Mouse (Mus musculus) brown adipose tissue, adult 24 weeks (tissue): ENCODE measurements around the gene Sec24c. TPM values are rescaled to one million over a fixed set of nuclear protein-coding genes. Genes with fewer than 3 reads are reported as not detected.
"Not testable (repeated sequence)": the region's sequence is repeated elsewhere in the genome, so short reads cannot be mapped to it uniquely, and the experiment has no call there.

ENCODE experiments used
- H3K27ac ChIP-seq: fragments of 200-500 bp; replicated peaks from 2 replicates; pipeline ENCODE4 v1.5.1; 2012; ENCODE audit warnings: low read depth, mild to moderate bottlenecking, low read length
- H3K4me1 ChIP-seq: fragments of 200-500 bp; 2 replicates; pipeline ENCODE4 v1.6.1; 2012; ENCODE audit warnings: low read length, mixed read lengths; ENCODE audit not compliant: control insufficient read depth, insufficient read depth, insufficient read length
- H3K4me3 ChIP-seq: fragments of 200-500 bp; 2 replicates; pipeline ENCODE4 v1.5.1; 2012; ENCODE audit warnings: low read depth, mild to moderate bottlenecking, low read length, moderate library complexity; ENCODE audit not compliant: insufficient read depth
- polyA plus RNA-seq: library from polyadenylated mRNA; stranded (reverse); fragments of >200 nt; gene quantifications from 2 replicates; pipeline ENCODE4 v1.2.4, GENCODE M21; 2012; ENCODE audit not compliant: missing spikeins, insufficient read depth, insufficient read length

Sec24c gene
- polyA plus RNA-seq, 1 experiment: 27.2 TPM

DNA sequence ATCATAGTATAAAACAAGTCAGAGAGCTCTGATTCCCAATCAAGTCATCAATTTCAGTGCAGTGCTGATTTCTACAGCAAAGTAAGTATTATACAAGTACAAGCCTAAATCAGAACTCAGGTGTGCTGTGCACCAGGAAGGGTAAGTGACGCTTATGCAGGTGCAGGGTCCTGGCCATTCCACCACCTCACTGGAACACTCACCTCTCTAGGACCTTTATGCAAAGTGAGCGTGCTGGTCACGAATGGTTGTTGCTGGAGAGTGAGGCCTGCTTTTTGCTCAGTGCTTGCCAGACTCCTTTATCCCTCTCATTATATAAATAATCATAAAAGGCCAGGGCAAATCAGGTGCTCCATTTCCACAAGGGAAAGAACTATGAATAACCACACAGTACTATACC is 26.3 kb downstream of the Sec24c start:
- peaks cover 6% of the 10 kb centered on the region; the same call in 1 of the 2 replicates for H3K4me1 ChIP-seq
- no peak overlapping the region for H3K27ac ChIP-seq
- no peak overlapping the region for H3K4me3 ChIP-seq

GRCm38 (mm10) chr14:20701554-20701953 is 27.4 kb downstream of the Sec24c start:
- H3K27ac ChIP-seq: no peak overlapping the region

DNA sequence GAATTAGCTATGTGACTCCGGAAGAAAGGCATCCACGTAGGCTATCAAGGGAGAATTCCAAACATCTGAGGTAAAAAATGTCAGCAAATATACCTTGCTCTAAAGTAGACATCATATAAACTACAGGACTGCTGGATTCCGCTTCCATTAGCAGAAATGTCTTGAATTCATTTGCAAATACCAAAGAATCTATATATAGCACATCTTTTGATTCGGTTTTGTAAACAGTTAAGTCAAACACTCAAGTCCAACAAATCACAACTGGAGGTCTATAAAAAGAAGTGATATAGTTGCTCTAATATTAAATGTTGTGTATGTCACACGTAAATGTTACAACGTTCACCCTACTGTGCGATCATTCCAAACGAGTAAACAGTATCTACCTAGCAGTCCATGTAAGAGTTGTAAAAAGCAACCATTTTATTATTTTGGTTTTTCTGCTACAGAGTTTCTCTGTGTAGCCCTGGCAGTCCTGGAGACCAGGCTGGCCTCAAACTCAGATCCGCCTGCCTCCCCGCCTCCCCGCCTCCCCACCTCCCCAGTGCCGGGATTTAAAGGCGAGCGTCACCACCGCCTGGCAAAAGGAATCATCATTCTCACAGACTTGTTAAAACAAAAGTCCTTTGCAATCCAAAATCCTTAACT is 28.1 kb downstream of the Sec24c start:
- peaks cover 4% of the 10 kb centered on the region; the same call in 1 of the 2 replicates for H3K4me1 ChIP-seq
- H3K4me3 ChIP-seq: peak overlapping the region; percentile 97
- peak overlapping the region; percentile 93 for H3K27ac ChIP-seq

More at GRCm38 (mm10) chr14:20701554-20701953, 27.4 kb downstream of the Sec24c start:
- H3K4me1 ChIP-seq: peaks cover 4% of the 10 kb centered on the region; the same call in 1 of the 2 replicates
- peak overlapping the region; percentile 10; the same call in 1 of the 2 replicates for H3K4me3 ChIP-seq

- Histone ChIP-seq H3K4me3 (peak within 1 kb of the TSS; percentile 97), H3K4me1 (peaks cover 4% of the 10 kb centered on the region; the same call in 1 of the 2 replicates), H3K27ac (peak within 1 kb of the TSS; percentile 93)
Observed at GRCm38 (mm10) chr14:20702741-20703381, 28.8 kb downstream of the Sec24c start, which contains the start of gene Chchd1. Gene Chchd1, plus strand, starts transcription at chr14:20703006.

DNA sequence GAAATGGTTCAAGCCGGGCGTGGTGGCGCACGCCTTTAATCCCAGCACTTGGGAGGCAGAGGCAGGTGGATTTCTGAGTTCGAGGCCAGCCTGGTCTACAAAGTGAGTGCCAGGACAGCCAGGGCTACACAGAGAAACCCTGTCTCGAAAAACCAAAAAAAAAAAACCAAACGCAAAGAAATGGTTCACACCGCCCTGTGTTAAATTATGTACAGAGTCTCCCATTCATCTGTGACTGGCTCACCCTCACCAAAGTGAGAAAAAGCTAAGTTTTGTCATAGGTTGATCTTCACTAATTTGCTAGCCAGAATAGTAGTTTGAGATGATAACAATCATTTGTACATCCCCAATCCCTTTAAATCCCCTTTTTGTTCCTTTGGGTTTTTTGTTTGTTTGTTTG is 29.4 kb downstream of the Sec24c start:
- H3K27ac ChIP-seq: peak overlapping the region; percentile 91; the same call in 1 of the 2 replicates
- H3K4me3 ChIP-seq: peak overlapping the region; percentile 97
- H3K4me1 ChIP-seq: not testable (repeated sequence)

DNA sequence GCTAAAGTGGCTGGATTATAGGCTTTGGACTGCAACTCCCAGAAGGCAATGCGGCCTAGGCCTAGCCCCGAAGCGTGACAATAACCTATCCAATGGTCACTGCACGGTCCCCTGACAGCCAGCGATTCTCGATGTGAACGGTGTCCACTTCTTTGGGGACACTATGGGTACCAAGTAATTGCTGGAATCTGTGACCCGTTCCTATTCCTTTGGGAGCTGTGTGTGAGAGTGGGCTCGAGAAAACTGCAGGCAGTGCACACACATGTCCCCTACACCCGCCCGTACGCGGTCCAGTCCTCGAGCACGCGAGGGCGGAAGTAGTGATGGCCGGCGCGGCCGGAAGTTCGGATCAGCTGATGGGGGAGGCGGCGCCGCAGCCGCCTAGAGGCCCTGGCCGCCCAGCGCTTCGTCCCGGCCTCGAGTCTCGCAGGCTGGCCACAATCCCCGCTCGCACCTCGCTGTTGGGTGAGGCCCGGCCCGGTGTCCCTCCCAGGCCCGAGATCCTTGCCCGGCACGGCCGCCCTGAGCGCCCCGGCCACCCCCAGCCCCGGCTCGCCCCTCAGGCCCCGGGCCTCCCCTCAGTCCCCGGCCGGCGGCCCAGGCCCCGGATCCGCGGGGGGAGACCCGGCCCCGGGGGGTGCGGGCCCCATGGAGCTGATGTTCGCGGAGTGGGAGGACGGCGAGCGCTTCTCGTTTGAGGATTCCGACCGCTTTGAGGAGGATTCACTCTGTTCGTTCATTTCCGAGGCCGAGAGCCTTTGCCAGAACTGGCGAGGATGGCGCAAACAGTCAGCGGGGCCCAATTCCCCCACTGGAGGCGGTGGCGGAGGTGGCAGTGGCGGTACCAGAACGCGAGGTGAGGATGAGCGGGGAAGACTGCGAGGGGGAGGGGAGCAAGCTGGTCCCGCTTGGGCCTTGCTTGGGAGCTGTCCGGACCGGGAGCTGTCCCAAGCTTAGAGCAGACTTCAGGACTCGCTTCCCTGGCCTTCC is 33.4 kb downstream of the Sec24c start, which contains the start of gene Zswim8:
TSS of gene Zswim8 (plus strand) at position 352 of the 990 bp plus-strand sequence.
- peak within 1 kb of the TSS; percentile 83 for H3K27ac ChIP-seq
- H3K4me3 ChIP-seq: peak within 1 kb of the TSS; percentile 81
- peaks cover 10% of the 10 kb centered on the region; the same call in 1 of the 2 replicates for H3K4me1 ChIP-seq

GRCm38 (mm10) chr14:20708239-20708638 is 34.1 kb downstream of the Sec24c start:
- H3K27ac ChIP-seq: 0 out of 2 replicates have a peak overlapping the region, but pooled peaks have one; percentile 6
- H3K4me3 ChIP-seq: peak overlapping the region; percentile 81
- peaks cover 10% of the 10 kb centered on the region; the same call in 1 of the 2 replicates for H3K4me1 ChIP-seq

GRCm38 (mm10) chr14:20713832-20714231 is 39.7 kb downstream of the Sec24c start:
- Histone ChIP-seq H3K4me3 (no peak overlapping the region), H3K27ac (no peak overlapping the region), H3K4me1 (peaks cover 5% of the 10 kb centered on the region; the same call in 1 of the 2 replicates)

DNA sequence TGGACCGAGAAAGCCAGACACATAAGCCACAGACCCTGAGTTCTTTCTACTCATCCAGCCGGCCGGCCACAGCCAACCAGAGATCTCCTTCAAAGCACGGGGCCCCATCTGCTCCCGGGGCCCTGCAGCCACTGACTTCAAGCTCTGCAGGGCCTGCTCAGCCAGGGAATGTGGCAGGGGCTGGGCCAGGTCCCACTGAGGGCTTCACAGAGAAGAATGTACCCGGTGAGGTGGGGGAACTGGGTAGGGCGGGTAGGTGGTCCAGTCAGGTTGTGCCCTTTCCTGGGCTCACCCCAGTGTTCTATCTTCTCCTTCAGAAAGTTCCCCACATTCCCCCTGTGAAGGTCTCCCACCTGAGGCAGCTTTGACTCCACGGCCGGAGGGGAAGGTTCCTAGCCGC is 44.3 kb downstream of the Sec24c start:
- H3K27ac ChIP-seq: no peak overlapping the region
- H3K4me1 ChIP-seq: no peaks in the 10 kb centered on the region
- H3K4me3 ChIP-seq: no peak overlapping the region

- H3K4me3 ChIP-seq: no peak overlapping the region
- no peaks in the 10 kb centered on the region for H3K4me1 ChIP-seq
- no peak overlapping the region for H3K27ac ChIP-seq
Observed at GRCm38 (mm10) chr14:20719767-20720166, 45.7 kb downstream of the Sec24c start.

DNA sequence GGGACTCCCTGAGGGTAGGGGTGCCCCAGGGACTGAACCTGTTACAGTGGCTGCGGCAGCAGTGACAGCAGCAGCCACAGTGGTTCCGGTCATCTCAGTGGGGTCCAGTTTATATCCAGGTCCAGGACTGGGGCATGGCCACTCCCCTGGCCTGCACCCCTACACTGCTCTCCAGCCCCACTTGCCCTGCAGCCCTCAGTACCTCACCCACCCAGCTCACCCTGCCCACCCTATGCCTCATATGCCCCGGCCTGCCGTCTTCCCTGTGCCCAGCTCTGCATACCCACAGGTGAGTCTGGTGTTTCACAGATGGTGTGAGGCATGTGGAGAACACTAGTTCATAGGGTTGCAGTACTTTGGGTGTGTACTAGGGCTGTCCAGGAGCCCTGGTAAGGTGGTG is 47.3 kb downstream of the Sec24c start:
- no peak overlapping the region for H3K4me3 ChIP-seq
- no peak overlapping the region for H3K27ac ChIP-seq
- no peaks in the 10 kb centered on the region for H3K4me1 ChIP-seq

DNA sequence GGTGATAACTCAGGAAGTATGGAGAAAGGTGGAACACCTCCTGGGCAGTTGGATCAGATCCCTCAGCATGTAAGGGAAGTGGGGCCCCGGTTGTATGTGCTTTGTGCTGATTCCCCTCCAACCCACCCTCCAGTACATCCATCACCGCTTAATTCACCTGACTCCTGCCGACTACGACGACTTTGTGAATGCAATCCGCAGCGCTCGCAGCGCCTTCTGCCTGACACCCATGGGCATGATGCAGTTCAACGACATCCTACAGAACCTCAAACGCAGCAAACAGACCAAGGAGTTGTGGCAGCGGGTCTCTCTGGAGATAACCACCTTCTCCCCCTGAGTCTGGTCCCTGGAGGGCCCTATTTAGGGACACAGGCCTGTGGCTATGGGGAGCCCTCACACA is 48.9 kb downstream of the Sec24c start:
- H3K4me1 ChIP-seq: no peaks in the 10 kb centered on the region
- no peak overlapping the region for H3K27ac ChIP-seq
- H3K4me3 ChIP-seq: no peak overlapping the region

DNA sequence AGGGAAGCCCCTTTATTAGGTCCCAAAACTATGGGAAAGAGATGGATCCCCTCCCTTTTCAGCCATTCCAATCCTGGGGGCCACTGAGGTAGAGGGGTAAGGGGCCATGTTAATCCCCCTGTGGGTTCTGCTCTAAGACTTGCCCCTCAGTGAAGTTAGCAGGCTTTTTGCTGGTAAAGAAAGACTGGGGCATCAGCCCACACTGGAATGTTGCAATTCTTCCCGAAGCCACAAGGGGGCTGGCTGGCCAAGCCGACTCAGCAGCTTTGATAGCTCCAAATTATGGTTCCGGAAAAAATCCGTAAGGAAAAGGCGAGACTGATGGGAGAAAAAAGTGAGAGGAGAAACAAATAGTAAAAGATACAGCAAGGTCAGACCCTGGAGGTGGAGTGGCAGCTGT is 49.9 kb downstream of the Sec24c start:
- Histone ChIP-seq H3K4me3 (no peak overlapping the region), H3K4me1 (no peaks in the 10 kb centered on the region), H3K27ac (no peak overlapping the region)

DNA sequence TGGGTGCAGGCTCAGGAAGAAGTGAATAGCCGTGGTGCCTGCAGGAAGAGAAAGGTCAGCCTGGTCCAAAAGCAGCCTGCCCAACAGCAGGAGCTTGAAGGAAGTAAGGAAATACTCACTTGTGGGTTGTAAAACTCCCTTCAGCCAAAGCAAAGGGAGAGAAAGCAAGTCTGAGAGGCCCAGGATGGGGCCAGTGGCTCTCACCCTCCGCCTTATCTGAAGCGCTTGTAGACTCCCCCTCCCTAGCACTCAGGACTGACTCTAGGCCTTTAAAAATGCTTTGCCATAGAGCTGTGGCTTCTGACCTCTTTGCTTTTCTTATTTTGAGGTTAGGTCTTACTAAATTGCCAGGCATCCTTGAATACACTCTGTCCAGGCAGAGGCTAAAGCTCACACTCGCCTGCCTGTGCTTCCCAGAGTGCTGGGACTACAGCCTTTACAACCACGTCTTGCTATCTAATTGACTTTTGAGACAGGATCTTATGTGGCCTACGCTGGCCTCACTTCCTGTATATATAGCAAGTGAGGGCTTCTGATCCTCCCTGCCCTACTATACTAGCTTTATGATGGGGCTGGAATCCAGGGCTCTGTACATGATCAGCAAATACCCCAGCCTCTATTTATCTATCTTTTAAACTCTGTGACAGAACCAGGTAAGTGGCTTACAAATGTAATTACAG is 51.7 kb downstream of the Sec24c start:
- H3K27ac ChIP-seq: no peak overlapping the region
- H3K4me3 ChIP-seq: no peak overlapping the region
- no peaks in the 10 kb centered on the region for H3K4me1 ChIP-seq
